10 mouse cellular contexts compared by ENCODE assay signal in the genomic region with DNA sequence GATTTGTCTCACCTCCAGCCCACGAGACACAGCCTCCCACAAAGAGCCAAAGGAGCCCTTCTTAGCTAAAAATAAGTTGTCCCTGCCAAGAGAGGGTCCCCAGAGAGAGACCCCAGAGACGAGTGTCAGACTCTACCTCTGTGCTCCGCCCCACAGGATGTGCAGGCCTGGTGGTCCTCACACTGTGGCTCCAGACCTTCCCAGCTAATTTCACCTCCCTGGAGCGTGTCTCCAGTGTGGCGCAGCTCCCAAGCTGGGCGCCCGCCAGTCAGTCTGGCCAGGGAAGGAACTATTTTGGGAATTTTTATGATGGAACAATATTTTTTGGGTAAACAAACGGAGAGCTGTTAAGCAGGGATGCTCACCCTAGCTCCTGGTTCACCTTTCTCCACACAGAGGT. TPM values are rescaled to one million over a fixed set of nuclear protein-coding genes. Genes with fewer than 3 reads are reported as not detected.
DNase-seq lines count a peak whose midpoint lies in the region; ATAC-seq and TF ChIP-seq lines count a peak whose summit lies in the region.
"Had no signal": no experiment of that assay in that cellular context is flagged by ENCODE, and none has a peak within 500 bp of the region (broad histone marks: within the 10 kb centered on the region; RNA-seq: fewer than 3 reads in every experiment).

No protein-coding gene starts in this region.

- no peak for ATAC-seq in heart, embryonic 11.5 days (replicated peaks; ENCODE audit: insufficient number of reproducible peaks, low FRiP score, low TSS enrichment)
- ATAC-seq in lung, embryonic 15.5 days (ENCODE audit: borderline replicate concordance, extremely low read depth, low FRiP score, low TSS enrichment): peak; percentile 58; the same call in 1 of the 2 replicates
- no peak for ATAC-seq in frontal cortex, adult (ENCODE audit: low TSS enrichment)

- no peak overlapping the region for H3K4me3 ChIP-seq in layer of hippocampus, adult 2 months
- H3K4me3 ChIP-seq in heart, embryonic 11.5 days (ENCODE audit: low read depth, low read length): no peak overlapping the region
- H3K4me3 ChIP-seq in lung, embryonic 15.5 days: no peak overlapping the region
- H3K4me3 ChIP-seq: erythroblast, embryonic 14.5 days; hindbrain, embryonic 13.5 days had no signal

- 59% methylated on average over 8 of the region's 8 CpGs for WGBS in heart, embryonic 11.5 days (ENCODE audit: insufficient replicate concordance)
- 41% methylated on average over 8 of the region's 8 CpGs for WGBS in lung, embryonic 15.5 days

- no peaks in the 10 kb centered on the region for H3K9me3 ChIP-seq in heart, embryonic 11.5 days (replicated peaks; ENCODE audit: control insufficient read depth, low read length)
- H3K9me3 ChIP-seq in lung, embryonic 15.5 days: no peaks in the 10 kb centered on the region
- H3K9me3 ChIP-seq: hindbrain, embryonic 13.5 days had no signal

- H3K4me1 ChIP-seq in heart, embryonic 11.5 days (ENCODE audit: control insufficient read depth, insufficient read depth, low read length): peaks cover 20% of the 10 kb centered on the region
- H3K4me1 ChIP-seq in lung, embryonic 15.5 days: peaks cover 13% of the 10 kb centered on the region

- DNase-seq in cerebellum, adult 18-20 months: peak; percentile 23 to 32
- DNase-seq in cerebellum, adult 11-12 months: no peak
- peak; percentile 27 to 43 for DNase-seq in layer of hippocampus, postnatal 10 days (ENCODE audit: low spot score in 2 of 2)
- DNase-seq in layer of hippocampus, adult 2 months (ENCODE audit: low spot score in 2 of 2): no peak
- DNase-seq in layer of hippocampus, postnatal 14 days (ENCODE audit: low spot score in 2 of 2): no peak

- H3K9ac ChIP-seq in heart, embryonic 11.5 days (ENCODE audit: low read depth, low read length): no peak overlapping the region
- H3K9ac ChIP-seq in lung, embryonic 15.5 days: no peak overlapping the region
- H3K9ac ChIP-seq: hindbrain, embryonic 13.5 days had no signal

- H3K4me2 ChIP-seq in heart, embryonic 11.5 days: no peak overlapping the region
- H3K4me2 ChIP-seq in lung, embryonic 15.5 days: no peak overlapping the region
- H3K4me2 ChIP-seq: hindbrain, embryonic 13.5 days had no signal

- no peak overlapping the region for H3K27ac ChIP-seq in layer of hippocampus, adult 2 months
- 0 out of 2 replicates have a peak overlapping the region, but pooled peaks have one; percentile 15 for H3K27ac ChIP-seq in heart, embryonic 11.5 days (ENCODE audit: low read depth, low read length)
- H3K27ac ChIP-seq in lung, embryonic 15.5 days: 0 out of 2 replicates have a peak overlapping the region, but pooled peaks have one; percentile 38
- H3K27ac ChIP-seq: hindbrain, embryonic 13.5 days had no signal

- no peaks in the 10 kb centered on the region for H3K36me3 ChIP-seq in heart, embryonic 11.5 days (ENCODE audit: control insufficient read depth, insufficient read depth, low read length)
- no peaks in the 10 kb centered on the region for H3K36me3 ChIP-seq in lung, embryonic 15.5 days
- H3K36me3 ChIP-seq: hindbrain, embryonic 13.5 days had no signal

- no peak for TF ChIP-seq CTCF in layer of hippocampus, adult 2 months (conservative IDR thresholded peaks at IDR 0.05)

- H3K27me3 ChIP-seq in heart, embryonic 11.5 days (ENCODE audit: control insufficient read depth, insufficient read depth, low read length): no peaks in the 10 kb centered on the region
- H3K27me3 ChIP-seq in lung, embryonic 15.5 days: no peaks in the 10 kb centered on the region
- H3K27me3 ChIP-seq: hindbrain, embryonic 13.5 days had no signal

RNA-seq across cellular contexts. Expression of a gene that starts 50.8 kb away (rescaled TPM):
- 10 to 100 TPM; 21.4 to 22.8 TPM for total RNA-seq in layer of hippocampus, postnatal 10 days (2021)
- 10 to 100 TPM; 48.2 to 49.5 TPM for total RNA-seq in layer of hippocampus, adult 2 months (2021)
- 0.49 and 0.62 TPM in 2 replicates for polyA plus RNA-seq in heart, embryonic 11.5 days (2014; fragmentation: Nextera tagmentation; extraction: Ambion mirVana)
- 0.89 and 1.6 TPM in 2 replicates for polyA plus RNA-seq in lung, embryonic 15.5 days (2015; fragmentation: Nextera tagmentation; extraction: Ambion mirVana)
- total RNA-seq in layer of hippocampus, postnatal 14 days (2021): 10 to 100 TPM; 29.4 to 34.1 TPM

Comparison
In these comparisons a context has a peak if more than half of its experiments do, and no peak if none do; other contexts are left out.
1. DNase-seq: peak in cerebellum, adult 18-20 months (2 of 2) and layer of hippocampus, postnatal 10 days (2 of 2); none in cerebellum, adult 11-12 months (single experiment), layer of hippocampus, adult 2 months (0 of 2) and layer of hippocampus, postnatal 14 days (0 of 2).